Mouse (Mus musculus): ENCODE measurements around the gene Tbc1d17. TPM values are rescaled to one million over a fixed set of nuclear protein-coding genes. Genes with fewer than 3 reads are reported as not detected.

Gene Tbc1d17
- polyA plus RNA-seq, 1 experiment from 2014 or later: 69.4 TPM

DNA sequence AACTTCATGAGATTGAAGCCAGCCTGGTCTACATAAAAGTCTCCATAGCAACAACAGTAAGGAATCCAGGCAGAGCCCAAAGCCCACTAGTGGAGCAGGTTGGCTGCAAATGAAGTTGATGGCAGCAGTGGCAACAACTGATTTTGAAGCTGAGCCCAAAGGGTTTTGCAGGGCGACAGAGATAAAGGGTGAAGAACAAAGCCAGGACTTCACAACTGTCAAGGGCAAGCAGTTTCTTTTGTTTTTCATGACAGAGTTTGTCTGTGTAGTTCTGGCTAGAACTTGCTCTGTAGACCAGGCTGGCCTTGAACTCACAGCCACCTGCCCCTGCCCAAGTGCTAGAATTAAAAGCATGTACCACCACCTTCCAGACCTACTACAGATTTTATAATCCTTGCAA lies 22.3 kb upstream of the Tbc1d17 start:
- Histone ChIP-seq H3K27me3 (ENCODE audit: control insufficient read depth, insufficient read depth, low read length) (no peaks in the 10 kb centered on the region), H3K9me3 (ENCODE audit: control insufficient read depth, low read length) (no peaks in the 10 kb centered on the region), H3K27ac (ENCODE audit: low read depth, low read length) (no peak overlapping the region), H3K36me3 (ENCODE audit: control insufficient read depth, insufficient read depth, low read length) (no peaks in the 10 kb centered on the region; the same call in 1 of the 2 replicates), H3K9ac (ENCODE audit: low read length) (no peak overlapping the region), H3K4me3 (ENCODE audit: low read depth, low read length) (no peak overlapping the region), H3K4me1 (ENCODE audit: control insufficient read depth, insufficient read depth, low read length) (peaks cover 28% of the 10 kb centered on the region), H3K4me2 (no peak overlapping the region)
- ATAC-seq (ENCODE audit: low FRiP score) (no peak), DNase-seq (ENCODE audit: low spot score, missing footprints) (no peak)
- WGBS: 36% methylated on average over 1 of the region's 1 CpGs

DNA sequence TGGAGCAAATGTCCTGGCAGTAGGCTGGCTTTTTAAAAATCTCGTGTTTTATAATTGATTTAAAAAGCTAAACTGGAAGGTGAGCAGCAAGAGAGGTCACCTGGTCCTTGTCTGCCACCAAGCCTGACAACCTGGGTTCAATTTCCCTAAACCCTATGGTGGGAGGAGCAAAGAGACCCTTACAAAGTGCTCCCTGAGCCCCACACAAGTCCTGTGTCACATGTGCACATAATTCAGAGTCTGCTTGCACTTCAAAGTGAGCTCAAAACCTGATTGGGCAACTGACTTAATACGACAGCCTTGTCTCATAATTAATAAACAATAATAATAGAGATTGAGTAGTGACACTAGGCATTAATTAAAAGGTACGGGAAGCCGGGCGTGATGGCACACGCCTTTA lies 21.7 kb upstream of the Tbc1d17 start:
- peaks cover 28% of the 10 kb centered on the region for H3K4me1 ChIP-seq (ENCODE audit: control insufficient read depth, insufficient read depth, low read length)
- ATAC-seq (ENCODE audit: low FRiP score) (no peak), DNase-seq (ENCODE audit: low spot score, missing footprints) (no peak)
- H3K4me2 ChIP-seq: peak overlapping the region; percentile 92; the same call in 1 of the 2 replicates
- no peaks in the 10 kb centered on the region for H3K9me3 ChIP-seq (ENCODE audit: control insufficient read depth, low read length)
- peak overlapping the region; percentile 99; the same call in 1 of the 2 replicates for H3K9ac ChIP-seq (ENCODE audit: low read length)
- 87% methylated on average over 6 of the region's 6 CpGs for whole genome bisulfite sequencing
- 0 out of 2 replicates have a peak, but pooled peaks cover 3% of the 10 kb centered on the region for H3K36me3 ChIP-seq (ENCODE audit: control insufficient read depth, insufficient read depth, low read length)
- H3K27ac ChIP-seq (ENCODE audit: low read depth, low read length): peak overlapping the region; percentile 100
- H3K4me3 ChIP-seq (ENCODE audit: low read depth, low read length): peak overlapping the region; percentile 97
- no peaks in the 10 kb centered on the region for H3K27me3 ChIP-seq (ENCODE audit: control insufficient read depth, insufficient read depth, low read length)

GRCm38 (mm10) chr7:44869697-44870528 lies 21.0 kb upstream of the Tbc1d17 start, which contains the start of gene Ptov1:
Ptov1 (minus strand) TSS chr7:44869788.
- H3K4me1 ChIP-seq (ENCODE audit: control insufficient read depth, insufficient read depth, low read length): peaks cover 28% of the 10 kb centered on the region
- H3K4me3 ChIP-seq (ENCODE audit: low read depth, low read length): peak within 1 kb of the TSS; percentile 97
- H3K36me3 ChIP-seq (ENCODE audit: control insufficient read depth, insufficient read depth, low read length): 0 out of 2 replicates have a peak, but pooled peaks cover 5% of the 10 kb centered on the region
- DNase-seq (ENCODE audit: low spot score, missing footprints) (peak; percentile 99), ATAC-seq (ENCODE audit: low FRiP score) (peak; percentile 94)
- peak within 1 kb of the TSS; percentile 99 for H3K9ac ChIP-seq (ENCODE audit: low read length)
- peak within 1 kb of the TSS; percentile 100 for H3K27ac ChIP-seq (ENCODE audit: low read depth, low read length)
- peak within 1 kb of the TSS; percentile 92 for H3K4me2 ChIP-seq
- no peaks in the 10 kb centered on the region for H3K9me3 ChIP-seq (ENCODE audit: control insufficient read depth, low read length)
- 12% methylated on average over 29 of the region's 29 CpGs for WGBS
- no peaks in the 10 kb centered on the region for H3K27me3 ChIP-seq (ENCODE audit: control insufficient read depth, insufficient read depth, low read length)

DNA sequence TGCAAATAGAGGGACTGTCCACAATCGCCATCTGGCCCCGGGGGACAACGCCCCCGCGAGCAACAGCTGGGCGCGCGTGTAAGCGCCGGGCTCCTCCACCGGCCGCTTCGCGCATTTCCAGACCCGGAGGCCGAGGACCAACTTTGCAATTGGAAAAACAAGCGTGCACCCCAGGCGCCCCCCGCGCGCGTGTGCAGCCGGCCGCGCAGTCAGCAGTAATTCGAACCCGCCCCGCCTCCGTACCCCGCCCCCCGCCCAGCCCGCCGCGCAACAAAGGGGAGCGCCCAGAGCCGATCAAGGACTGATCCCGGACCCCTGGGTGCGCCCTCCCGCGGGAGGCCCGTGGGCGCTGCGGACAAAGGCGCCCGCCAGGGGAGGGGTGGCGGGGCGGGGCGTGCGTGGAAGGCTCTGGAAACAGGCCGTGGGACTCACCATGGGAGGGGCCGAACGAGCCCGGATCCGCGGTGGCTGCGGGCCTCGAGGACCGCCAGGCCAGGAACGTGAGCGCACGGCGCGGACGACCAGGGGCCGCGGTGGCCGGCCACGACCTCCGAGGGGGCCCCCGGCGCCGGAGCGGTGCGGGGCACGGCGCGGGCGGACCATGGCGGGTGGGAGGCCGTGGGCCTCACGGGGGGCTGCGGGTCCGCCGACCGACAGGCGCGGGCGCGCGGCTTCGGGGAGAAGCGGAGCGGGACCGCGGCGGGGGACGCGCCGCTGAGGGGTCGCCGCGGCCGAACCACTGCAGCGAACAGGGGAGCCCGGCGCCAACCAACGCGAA lies 20.2 kb upstream of the Tbc1d17 start:
- DNase-seq (ENCODE audit: low spot score, missing footprints): peak; percentile 95
- Histone ChIP-seq H3K27ac (ENCODE audit: low read depth, low read length) (peak overlapping the region; percentile 100), H3K4me2 (peak overlapping the region; percentile 92), H3K4me1 (ENCODE audit: control insufficient read depth, insufficient read depth, low read length) (peaks cover 28% of the 10 kb centered on the region), H3K4me3 (ENCODE audit: low read depth, low read length) (peak overlapping the region; percentile 97), H3K9me3 (ENCODE audit: control insufficient read depth, low read length) (no peaks in the 10 kb centered on the region), H3K36me3 (ENCODE audit: control insufficient read depth, insufficient read depth, low read length) (peaks cover 11% of the 10 kb centered on the region), H3K27me3 (ENCODE audit: control insufficient read depth, insufficient read depth, low read length) (no peaks in the 10 kb centered on the region), H3K9ac (ENCODE audit: low read length) (peak overlapping the region; percentile 99)
- 0% methylated on average over 65 of the region's 108 CpGs for WGBS
- peak; percentile 53 for ATAC-seq (ENCODE audit: low FRiP score)

GRCm38 (mm10) chr7:44868465-44868864 lies 19.6 kb upstream of the Tbc1d17 start:
- Histone ChIP-seq H3K4me1 (ENCODE audit: control insufficient read depth, insufficient read depth, low read length) (peaks cover 28% of the 10 kb centered on the region), H3K27ac (ENCODE audit: low read depth, low read length) (peak overlapping the region; percentile 100), H3K27me3 (ENCODE audit: control insufficient read depth, insufficient read depth, low read length) (no peaks in the 10 kb centered on the region), H3K4me3 (ENCODE audit: low read depth, low read length) (peak overlapping the region; percentile 97), H3K36me3 (ENCODE audit: control insufficient read depth, insufficient read depth, low read length) (peaks cover 17% of the 10 kb centered on the region), H3K4me2 (peak overlapping the region; percentile 92), H3K9ac (ENCODE audit: low read length) (peak overlapping the region; percentile 99), H3K9me3 (ENCODE audit: control insufficient read depth, low read length) (no peaks in the 10 kb centered on the region)
- 5% methylated on average over 16 of the region's 16 CpGs for WGBS
- peak; percentile 88 for DNase-seq (ENCODE audit: low spot score, missing footprints)
- ATAC-seq (ENCODE audit: low FRiP score): no peak

- ATAC-seq (ENCODE audit: low FRiP score) (no peak), DNase-seq (ENCODE audit: low spot score, missing footprints) (peak; percentile 85)
- Histone ChIP-seq H3K9ac (ENCODE audit: low read length) (peak overlapping the region; percentile 99), H3K4me3 (ENCODE audit: low read depth, low read length) (peak overlapping the region; percentile 97), H3K4me2 (peak overlapping the region; percentile 92), H3K4me1 (ENCODE audit: control insufficient read depth, insufficient read depth, low read length) (peaks cover 28% of the 10 kb centered on the region), H3K9me3 (ENCODE audit: control insufficient read depth, low read length) (no peaks in the 10 kb centered on the region), H3K27ac (ENCODE audit: low read depth, low read length) (no peak overlapping the region), H3K36me3 (ENCODE audit: control insufficient read depth, insufficient read depth, low read length) (peaks cover 24% of the 10 kb centered on the region), H3K27me3 (ENCODE audit: control insufficient read depth, insufficient read depth, low read length) (no peaks in the 10 kb centered on the region)
- WGBS: 56% methylated on average over 9 of the region's 9 CpGs
These were observed 18.9 kb upstream of the Tbc1d17 start for GRCm38 (mm10) chr7:44867802-44868201.

GRCm38 (mm10) chr7:44867010-44867702 lies 18.3 kb upstream of the Tbc1d17 start:
- WGBS: 73% methylated on average over 18 of the region's 19 CpGs
- ATAC-seq (ENCODE audit: low FRiP score): no peak
- Histone ChIP-seq H3K4me1 (ENCODE audit: control insufficient read depth, insufficient read depth, low read length) (peaks cover 28% of the 10 kb centered on the region), H3K9ac (ENCODE audit: low read length) (no peak overlapping the region), H3K27me3 (ENCODE audit: control insufficient read depth, insufficient read depth, low read length) (no peaks in the 10 kb centered on the region), H3K27ac (ENCODE audit: low read depth, low read length) (no peak overlapping the region), H3K4me2 (peak overlapping the region; percentile 92), H3K9me3 (ENCODE audit: control insufficient read depth, low read length) (no peaks in the 10 kb centered on the region), H3K4me3 (ENCODE audit: low read depth, low read length) (peak overlapping the region; percentile 97), H3K36me3 (ENCODE audit: control insufficient read depth, insufficient read depth, low read length) (peaks cover 26% of the 10 kb centered on the region)
- no peak for DNase-seq (ENCODE audit: low spot score, missing footprints)

DNA sequence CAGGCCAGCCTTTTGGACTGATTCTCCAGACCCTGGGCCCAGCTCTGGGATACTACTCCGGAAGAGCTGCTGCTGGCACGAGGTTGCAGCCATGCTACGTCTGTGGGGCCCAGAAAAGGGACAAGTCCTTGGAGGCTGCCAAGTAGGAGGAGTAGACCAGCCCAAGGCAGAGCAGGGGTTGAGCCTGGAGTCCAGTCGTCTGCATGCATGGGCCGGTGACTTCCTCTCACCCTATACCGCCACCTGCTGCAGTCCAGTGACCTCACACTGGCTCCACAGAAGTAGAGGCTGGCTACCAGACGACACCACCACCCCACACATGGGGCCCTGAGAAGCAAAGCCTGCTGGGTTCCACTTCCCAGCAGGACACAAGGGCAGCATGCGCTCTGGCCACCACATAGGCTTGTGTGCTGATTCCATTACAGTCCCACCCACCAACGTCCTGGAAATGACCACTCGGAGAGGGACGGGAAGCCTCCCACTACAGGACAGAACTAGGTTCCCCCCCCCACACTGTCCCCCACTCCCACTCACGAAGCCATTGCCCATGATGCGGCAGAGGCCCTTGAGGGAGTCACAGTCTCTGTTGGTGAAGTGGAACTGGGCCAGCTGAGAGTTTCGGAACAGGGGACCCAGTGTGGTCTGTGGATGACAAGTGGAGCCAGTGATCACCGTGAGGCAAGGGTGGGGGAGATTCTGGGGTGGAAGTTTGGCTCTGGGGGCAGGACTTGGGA lies 17.6 kb upstream of the Tbc1d17 start:
- Histone ChIP-seq H3K9ac (ENCODE audit: low read length) (no peak overlapping the region), H3K36me3 (ENCODE audit: control insufficient read depth, insufficient read depth, low read length) (peaks cover 26% of the 10 kb centered on the region), H3K27ac (ENCODE audit: low read depth, low read length) (no peak overlapping the region), H3K4me3 (ENCODE audit: low read depth, low read length) (no peak overlapping the region), H3K27me3 (ENCODE audit: control insufficient read depth, insufficient read depth, low read length) (no peaks in the 10 kb centered on the region), H3K4me2 (no peak overlapping the region), H3K9me3 (ENCODE audit: control insufficient read depth, low read length) (no peaks in the 10 kb centered on the region), H3K4me1 (ENCODE audit: control insufficient read depth, insufficient read depth, low read length) (peaks cover 28% of the 10 kb centered on the region)
- DNase-seq (ENCODE audit: low spot score, missing footprints): peak; percentile 78
- ATAC-seq (ENCODE audit: low FRiP score): no peak
- WGBS: 75% methylated on average over 15 of the region's 15 CpGs

Measured in midbrain, embryonic 11.5 days (tissue).